Mouse (Mus musculus) gastrocnemius, adult 18-20 months (tissue): ENCODE data around the gene Gm47995. TPM values are rescaled to one million over a fixed set of nuclear protein-coding genes. Genes with fewer than 3 reads are reported as not detected.
"Not testable (repeated sequence)": the region's sequence is repeated elsewhere in the genome, so short reads cannot be mapped to it uniquely, and the experiment has no call there.

Experiments used
- DNase-seq: peaks from one replicate; pipeline ENCODE4 v3.0.0; 2021; ENCODE audit warnings: low spot score
- total RNA-seq, 2 experiments: library from RNA; stranded (reverse); gene quantifications; 2 replicates each; pipeline ENCODE4 v1.2.3; 2021

Gene Gm47995
- total RNA-seq, 2 experiments from 2014 or later, result 0.31 TPM; not detected in 1

- DNase-seq, result not testable (repeated sequence)
These were observed 12.1 kb upstream of the Gm47995 start for GRCm38 (mm10) chr1:151186186-151186585.

DNA sequence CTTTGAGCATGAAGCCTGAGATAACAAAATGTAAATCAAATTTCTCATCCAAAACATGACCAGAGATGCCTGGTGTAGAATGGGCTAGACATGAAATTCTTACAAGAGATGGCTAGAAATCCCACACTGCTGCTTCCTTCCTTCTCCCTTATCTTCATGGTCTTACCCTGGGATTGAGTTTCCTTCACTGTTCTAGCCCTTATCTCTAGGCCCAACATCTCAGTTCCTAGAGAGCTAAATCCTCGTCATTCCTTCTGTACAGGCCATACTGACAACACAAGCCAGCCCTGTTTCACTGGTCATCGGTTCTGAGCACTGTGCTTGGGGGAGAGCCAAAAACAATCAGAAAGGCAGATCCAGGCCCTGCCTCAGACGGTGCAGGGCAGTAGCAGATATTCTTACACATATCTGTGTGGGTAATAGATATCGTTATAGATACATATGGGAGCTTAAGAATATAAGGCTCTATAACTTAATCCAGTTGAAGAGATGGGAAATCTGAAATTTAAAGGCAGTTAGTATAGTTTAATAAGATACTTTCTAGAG, 11.3 kb upstream of the Gm47995 start:
- DNase-seq, result not testable (repeated sequence)

GRCm38 (mm10) chr1:151188469-151188868, 9.8 kb upstream of the Gm47995 start:
- no peak for DNase-seq

- not testable (repeated sequence) for DNase-seq
These were observed 6.2 kb upstream of the Gm47995 start, which contains the start of gene Gm8947 for GRCm38 (mm10) chr1:151192075-151192474. Gm8947 (plus strand) TSS chr1:151192376.

DNA sequence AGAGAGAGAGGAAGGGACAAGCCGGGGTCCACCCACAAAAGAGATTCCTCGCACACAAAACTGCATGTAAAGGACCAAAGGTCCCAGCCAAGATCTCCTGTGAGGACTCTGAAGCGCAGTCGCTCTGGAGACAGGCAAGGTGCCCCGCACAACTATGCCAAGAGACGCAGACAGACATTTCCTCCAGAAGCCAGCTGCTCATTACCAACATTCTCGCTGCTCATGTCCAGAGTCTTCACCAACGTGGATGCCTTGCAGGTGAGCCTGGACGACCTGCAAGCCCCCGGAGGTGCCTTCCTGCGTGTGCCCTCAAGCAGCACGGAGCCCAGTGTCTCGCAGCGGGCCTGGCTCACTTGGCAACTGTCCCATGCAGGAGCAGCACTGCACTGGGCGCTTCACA, 5.5 kb upstream of the Gm47995 start:
- not testable (repeated sequence) for DNase-seq

GRCm38 (mm10) chr1:151195986-151196385, 2.3 kb upstream of the Gm47995 start:
- DNase-seq, result not testable (repeated sequence)

GRCm38 (mm10) chr1:151196690-151197089, 1.6 kb upstream of the Gm47995 start:
- not testable (repeated sequence) for DNase-seq

DNA sequence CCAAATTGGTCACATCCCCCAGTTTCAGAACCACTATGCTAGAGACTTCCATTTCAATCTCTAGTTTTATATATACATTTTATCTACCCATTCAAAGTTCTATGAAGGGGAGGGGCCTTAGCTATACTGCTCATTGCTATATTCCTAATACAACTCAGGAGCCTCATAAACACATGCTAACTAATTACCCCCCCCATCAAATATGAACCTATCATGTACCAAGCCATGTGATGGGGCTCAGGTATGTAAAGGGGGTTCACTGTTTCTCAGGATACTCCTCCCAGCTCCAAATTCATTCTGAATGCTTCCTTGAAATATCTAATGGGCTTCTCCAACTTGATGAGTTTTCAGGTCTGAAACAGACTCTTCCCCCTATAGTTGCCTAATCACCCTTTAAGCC, 2.4 kb downstream of the Gm47995 start:
- not testable (repeated sequence) for DNase-seq

GRCm38 (mm10) chr1:151202771-151203170, 4.5 kb downstream of the Gm47995 start:
- DNase-seq, result not testable (repeated sequence)

GRCm38 (mm10) chr1:151203818-151204217, 5.6 kb downstream of the Gm47995 start, which contains the start of gene 3110040M04Rik:
3110040M04Rik (plus strand) TSS chr1:151204121.
- not testable (repeated sequence) for DNase-seq

DNA sequence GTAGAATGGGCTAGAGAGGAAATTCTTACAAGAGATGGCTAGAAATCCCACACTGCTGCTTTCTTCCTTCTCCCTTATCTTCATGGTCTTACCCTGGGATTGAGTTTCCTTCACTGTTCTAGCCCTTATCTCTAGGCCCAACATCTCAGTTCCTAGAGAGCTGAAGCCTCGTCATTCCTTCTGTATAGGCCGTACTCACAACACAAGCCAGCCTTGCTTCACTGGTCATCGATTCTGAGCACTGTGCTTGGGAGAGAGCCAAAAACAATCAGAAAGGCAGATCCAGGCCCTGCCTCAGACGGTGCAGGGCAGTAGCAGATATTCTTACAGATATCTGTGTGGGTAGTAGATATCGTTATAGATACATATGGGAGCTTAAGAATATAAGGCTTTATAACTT, 10.2 kb downstream of the Gm47995 start:
- not testable (repeated sequence) for DNase-seq

GRCm38 (mm10) chr1:151208944-151209343, 10.7 kb downstream of the Gm47995 start:
- DNase-seq, result not testable (repeated sequence)

DNA sequence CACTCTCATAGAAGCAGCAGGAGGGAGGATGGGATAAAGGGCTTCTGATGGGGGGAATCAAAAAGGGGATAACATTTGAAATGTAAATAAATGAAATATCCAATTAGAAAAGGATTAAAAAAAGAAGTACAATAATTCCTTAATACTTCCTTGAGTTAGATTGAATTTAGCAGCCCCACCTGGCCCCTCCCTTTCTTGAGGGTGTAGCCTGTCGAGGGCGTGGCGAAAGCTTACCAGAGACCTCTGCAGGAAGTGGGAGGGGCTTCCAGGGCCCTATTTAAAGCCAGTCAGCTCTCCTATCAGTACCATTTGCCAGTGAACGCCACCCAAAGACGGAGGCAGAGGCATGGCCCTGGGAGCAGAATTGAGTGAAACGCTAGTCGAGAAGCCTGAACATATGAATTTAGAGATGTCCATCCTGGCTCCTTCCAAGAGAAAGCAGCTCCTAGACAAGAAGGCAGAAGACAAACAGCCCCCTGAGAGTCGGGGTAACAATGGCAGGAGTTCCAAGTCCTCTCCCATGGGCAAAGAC, 11.6 kb downstream of the Gm47995 start, which contains the start of gene Gm47996:
Gene Gm47996 (plus strand): TSS at position 308 of the 532 bp plus-strand sequence.
- not testable (repeated sequence) for DNase-seq

GRCm38 (mm10) chr1:151211666-151212065, 13.4 kb downstream of the Gm47995 start:
- DNase-seq, result not testable (repeated sequence)

GRCm38 (mm10) chr1:151214862-151215261, 16.6 kb downstream of the Gm47995 start:
- DNase-seq, result no peak

DNA sequence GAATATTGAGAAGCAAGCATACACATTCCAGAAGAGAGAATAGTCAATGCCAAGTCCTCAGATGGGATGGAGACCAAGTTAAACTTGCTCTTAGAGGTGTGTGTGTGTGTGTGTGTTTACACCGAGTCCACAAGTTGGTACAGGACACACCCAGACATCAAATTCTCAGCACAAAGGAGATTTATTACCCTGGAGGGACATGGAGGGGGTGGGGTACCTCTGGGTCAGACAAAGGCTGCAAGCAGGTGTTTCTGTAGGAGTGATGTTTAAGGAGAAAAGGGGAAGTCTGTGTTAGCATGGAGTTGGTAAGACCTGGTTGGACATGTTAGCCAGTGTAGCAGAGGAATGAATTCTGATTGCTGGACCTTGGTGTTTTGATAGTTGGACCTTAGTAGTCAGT, 17.7 kb downstream of the Gm47995 start:
- no peak for DNase-seq

GRCm38 (mm10) chr1:151216417-151216816, 18.2 kb downstream of the Gm47995 start:
- DNase-seq, result no peak

GRCm38 (mm10) chr1:151219045-151219444, 20.8 kb downstream of the Gm47995 start:
- no peak for DNase-seq

- DNase-seq, result no peak
These were observed 21.9 kb downstream of the Gm47995 start for GRCm38 (mm10) chr1:151220098-151220497.

DNA sequence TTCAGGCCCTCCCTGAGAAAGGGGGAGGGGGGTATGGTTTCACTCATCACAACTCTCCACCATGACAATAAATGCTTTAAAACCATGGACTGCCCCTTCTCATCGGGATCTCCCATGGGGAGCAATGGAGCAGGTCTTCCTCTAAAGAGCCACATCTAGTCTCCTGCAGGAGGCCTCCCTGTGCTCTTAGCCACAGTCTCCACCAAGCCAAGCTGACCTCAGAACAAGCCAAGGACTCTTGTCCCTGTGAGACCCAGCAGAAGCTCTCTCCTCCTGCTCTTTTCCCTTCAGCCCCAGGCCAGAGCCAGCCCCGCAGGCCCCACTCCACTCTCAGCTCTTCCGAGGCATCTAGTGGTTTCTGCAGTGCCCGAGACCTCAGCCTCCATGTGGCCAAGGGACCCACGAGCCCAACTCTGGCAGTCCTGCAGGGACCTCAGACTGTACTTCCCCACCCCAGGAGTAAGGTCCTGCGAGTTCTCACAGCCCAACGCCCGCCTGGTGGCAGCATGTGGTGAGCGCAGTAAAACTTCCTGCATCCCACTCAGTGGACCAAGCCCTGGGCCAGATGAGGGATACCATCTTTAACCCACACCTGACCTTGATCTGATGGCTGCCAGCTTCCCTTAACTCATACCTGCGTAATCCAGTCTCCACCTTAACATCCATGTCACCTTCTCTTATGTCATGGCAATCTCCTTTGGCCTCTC, 24.5 kb downstream of the Gm47995 start:
- no peak for DNase-seq

- DNase-seq, result no peak
These were observed 25.1 kb downstream of the Gm47995 start for GRCm38 (mm10) chr1:151223377-151223776.

- no peak for DNase-seq
These were observed 26.3 kb downstream of the Gm47995 start for GRCm38 (mm10) chr1:151224536-151224935.

- DNase-seq, result no peak
These were observed 29.3 kb downstream of the Gm47995 start for GRCm38 (mm10) chr1:151227506-151227905.
